Mouse (Mus musculus): Measurements from ENCODE around the gene Mesp1.
"Not testable (repeated sequence)": the region's sequence is repeated elsewhere in the genome, so short reads cannot be mapped to it uniquely, and the experiment has no call there.

The Mesp1 gene

DNA sequence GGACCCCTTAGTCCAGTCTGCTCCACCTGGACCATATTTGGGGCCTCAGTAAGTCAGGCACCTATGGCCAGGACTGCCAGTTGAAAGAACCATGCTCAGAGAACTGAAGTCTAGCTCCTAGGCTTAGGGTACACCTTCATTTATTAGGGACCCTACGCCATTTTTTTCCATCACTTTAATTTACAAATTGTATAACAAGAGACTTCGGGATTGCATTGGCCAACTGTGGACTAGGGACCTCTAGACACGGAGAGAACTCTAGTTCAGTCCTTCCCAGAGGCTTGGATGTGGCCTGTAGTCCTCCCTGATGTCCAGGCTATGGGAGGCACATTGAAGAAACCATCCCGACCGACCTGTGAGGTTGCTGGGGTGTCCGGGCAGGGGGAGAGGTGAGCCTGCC lies at the start of gene Mesp1:
Mesp1 (minus strand) TSS at position 101 of the 400 bp plus-strand sequence.
- no peak for DNase-seq

GRCm38 (mm10) chr7:79842163-79842562 lies 48.6 kb upstream of the Mesp1 start:
- DNase-seq, result no peak

DNA sequence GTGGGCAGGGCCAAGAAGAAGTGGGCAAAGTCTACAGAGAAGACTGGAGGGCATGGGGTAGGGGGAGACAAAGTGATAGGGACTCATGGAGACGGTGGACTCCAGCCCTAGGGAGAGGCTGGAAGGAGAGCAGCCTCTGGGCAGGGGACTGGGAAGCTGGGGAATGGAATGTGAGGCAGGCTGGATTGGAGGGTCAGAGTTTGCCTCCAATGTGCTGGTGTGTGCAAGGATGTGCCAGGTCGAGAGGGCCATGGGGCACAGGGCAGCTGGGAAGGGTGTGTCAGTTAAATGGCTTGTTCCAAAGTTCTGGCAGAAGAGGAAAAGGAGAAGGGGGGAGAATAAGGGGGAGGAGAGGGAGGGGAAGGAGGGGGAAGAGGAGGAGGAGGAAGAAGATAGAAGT lies 43.7 kb upstream of the Mesp1 start:
- DNase-seq, result no peak

DNA sequence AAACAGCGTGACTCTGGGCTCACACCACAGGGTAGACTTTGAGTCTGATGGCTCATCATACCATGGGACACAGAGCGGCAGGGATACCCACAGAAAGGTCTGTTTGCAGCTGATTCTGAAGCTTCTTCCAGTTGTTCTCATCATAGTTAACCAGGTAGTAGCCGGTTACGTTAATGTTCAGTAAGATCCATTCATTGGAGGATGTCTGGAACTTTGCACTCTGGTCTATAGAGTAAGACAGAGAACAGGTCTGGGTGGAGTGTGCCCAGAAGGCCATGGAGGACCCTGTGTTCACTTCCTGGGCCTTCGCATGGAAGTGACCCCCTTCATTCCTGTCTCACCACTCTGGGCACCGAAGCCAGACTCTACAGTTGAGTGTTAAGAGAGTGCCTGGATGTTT lies 41.6 kb upstream of the Mesp1 start:
- DNase-seq, result no peak

DNA sequence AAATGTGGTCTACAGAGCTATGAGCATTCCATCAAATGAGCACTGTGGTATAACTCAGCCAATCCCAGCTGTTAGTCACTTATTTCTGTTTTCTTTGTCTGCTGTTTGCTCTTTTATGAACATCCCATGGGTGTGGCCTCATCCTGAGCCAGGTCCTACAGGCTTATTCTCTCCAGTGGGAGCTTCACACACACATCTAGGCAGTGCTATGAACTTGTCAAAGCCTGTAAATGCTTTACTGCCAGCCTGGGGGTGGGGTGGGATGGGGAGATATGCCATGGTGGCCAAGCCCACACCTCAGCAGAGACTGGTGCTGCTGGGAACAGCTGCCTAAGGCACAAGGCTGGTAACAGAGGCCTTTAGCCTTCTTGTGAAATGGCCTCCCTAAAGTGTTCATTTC lies 39.4 kb upstream of the Mesp1 start:
- DNase-seq, result no peak

DNA sequence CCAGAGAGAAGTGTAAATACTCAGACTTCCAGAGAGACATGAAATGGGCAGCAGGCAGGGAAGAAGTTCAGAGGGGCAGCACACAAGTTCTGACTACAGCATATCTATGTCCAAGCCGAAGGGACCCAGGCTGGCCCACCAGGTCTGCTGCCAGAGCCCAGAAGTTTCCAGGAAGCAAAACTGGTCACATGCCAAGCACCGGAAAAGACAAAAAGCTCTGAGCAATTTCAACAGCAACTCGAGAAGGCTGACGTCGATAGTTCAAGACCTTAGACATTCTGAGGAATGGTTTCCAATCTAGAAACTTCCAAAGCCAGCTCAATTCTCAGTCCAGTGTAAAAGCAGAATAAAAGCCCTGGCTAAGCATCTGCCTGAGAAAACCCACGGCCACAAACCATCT lies 38.0 kb upstream of the Mesp1 start:
- no peak for DNase-seq

- DNase-seq, result no peak
Observed at GRCm38 (mm10) chr7:79831145-79831544, 37.6 kb upstream of the Mesp1 start.

DNA sequence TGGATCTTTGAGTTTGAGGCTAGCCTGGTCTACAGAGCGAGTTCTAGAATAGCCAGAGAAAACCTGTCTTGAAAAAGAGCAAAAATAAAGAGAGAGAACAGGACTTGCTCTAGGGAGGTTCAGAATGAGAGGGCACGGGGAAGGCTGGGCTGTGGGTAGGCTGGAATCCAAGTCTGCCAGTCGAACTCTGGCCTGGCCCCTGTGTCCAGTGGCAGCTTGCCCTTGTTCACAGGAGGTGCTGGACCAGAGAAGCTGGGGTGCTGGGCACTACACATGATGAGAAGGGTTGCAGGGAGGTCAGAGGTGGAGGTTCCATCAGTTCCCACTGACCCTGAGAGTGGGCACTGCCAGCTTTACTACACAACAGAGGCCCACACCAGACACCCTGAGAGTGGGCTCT lies 34.8 kb upstream of the Mesp1 start:
- no peak for DNase-seq

GRCm38 (mm10) chr7:79822092-79822695 lies 28.6 kb upstream of the Mesp1 start:
- DNase-seq, result no peak

- no peak for DNase-seq
Observed at GRCm38 (mm10) chr7:79819996-79820395, 26.4 kb upstream of the Mesp1 start.

DNA sequence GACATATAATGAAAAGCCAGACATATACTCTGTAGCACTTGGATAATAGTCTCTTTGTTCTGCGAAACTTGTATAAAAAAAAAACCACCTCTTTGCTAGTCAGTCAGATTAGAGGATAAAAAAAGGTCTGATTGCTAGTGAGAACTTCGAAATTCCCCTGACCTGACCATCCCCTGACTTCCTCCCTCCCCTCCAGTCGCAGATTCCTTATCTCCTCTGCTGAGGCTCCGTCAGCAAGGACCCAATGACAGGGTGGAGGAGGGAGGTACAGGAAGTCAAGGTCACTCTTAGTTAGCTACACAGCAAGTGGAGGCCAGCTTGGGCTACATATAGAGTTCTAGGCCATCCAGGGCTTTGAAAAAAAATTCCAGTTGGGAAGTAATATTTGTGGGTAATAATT lies 25.9 kb upstream of the Mesp1 start:
- DNase-seq, result no peak

DNA sequence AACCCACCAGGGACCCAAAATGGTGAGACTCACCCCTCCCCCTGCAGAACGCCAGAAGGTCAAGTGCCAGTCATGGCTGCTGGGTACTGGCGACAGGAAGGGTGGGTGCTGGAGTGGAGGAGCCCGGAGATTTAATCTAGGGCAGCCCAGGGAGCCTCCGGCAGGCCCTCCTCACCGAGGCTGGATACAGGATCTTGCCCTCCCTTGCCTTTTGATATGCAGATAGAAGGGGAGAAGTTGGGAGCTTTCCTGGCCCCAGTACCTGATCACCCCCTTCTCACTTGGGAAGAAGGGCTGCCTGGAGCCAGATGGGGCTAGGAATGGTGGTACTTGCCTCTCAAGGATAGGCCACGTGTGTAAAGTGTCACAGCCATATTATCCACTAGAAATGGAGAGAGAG lies 24.7 kb upstream of the Mesp1 start:
- DNase-seq, result no peak

GRCm38 (mm10) chr7:79813409-79813808 lies 19.8 kb upstream of the Mesp1 start:
- DNase-seq, result no peak

DNA sequence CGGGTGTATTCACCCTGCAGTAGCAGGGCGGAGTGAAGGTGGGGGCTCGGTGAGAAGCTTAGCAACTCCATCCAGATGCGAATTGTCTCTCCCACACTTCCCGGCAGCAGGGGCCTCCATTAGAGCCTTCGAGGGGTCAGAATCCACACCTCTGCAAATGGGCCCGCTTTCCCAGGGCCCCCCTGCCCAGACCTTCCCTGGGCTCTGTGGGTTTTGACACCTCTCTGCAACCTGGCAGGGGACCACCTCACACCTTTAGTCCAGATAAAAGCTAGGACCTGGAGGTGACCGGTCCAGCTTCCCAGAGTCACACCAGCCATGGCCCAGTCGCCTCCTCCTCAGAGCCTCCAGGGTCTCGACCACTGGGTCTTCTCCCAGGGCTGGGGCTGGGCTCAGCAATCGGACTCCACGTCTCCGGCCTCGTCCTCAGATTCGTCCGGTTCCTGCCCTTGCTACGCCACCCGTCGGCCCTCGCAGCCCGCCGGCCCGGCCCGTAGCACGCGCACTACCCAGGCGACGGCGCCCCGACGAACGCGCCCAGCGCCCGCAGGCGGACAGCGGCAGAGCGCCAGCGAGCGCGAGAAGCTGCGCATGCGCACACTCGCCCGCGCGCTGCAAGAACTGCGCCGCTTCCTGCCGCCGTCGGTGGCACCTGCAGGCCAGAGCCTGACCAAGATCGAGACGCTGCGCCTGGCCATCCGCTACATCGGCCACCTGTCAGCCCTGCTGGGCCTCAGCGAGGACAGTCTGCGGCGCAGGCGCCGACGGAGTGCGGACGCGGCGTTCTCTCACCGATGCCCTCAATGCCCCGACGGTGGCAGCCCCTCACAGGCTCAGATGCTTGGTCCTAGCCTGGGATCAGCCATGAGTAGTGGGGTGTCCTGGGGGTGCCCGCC lies 17.3 kb upstream of the Mesp1 start, which contains the start of gene Mesp2:
Mesp2 (plus strand) TSS at position 117 of the 896 bp plus-strand sequence.
- DNase-seq, result peak; percentile 79

- DNase-seq, result no peak
Observed at GRCm38 (mm10) chr7:79808561-79808960, 15.0 kb upstream of the Mesp1 start.

GRCm38 (mm10) chr7:79803887-79804286 lies 10.3 kb upstream of the Mesp1 start:
- no peak for DNase-seq

DNA sequence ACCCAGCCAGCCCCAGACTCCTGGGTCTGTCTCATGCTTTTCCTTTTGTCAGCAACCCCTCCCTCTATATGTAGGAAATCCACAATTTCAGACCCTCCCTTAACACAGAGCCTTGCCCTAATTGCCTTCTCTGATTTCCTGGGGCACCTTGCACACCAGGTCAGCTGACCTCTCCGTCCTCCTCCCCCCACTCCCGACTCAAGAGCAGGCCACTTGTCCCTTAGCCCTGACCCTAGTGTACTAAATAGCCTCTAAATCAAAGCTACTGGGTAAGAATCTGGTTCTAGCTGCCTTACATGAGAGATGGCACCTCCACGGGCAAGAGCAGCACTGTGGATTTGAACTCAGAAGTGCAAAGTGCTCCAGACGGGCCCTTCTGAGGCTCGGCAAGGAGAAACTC lies 8.4 kb upstream of the Mesp1 start:
- no peak for DNase-seq

- DNase-seq, result no peak
Observed at GRCm38 (mm10) chr7:79801391-79801790, 7.8 kb upstream of the Mesp1 start.

GRCm38 (mm10) chr7:79800336-79800735 lies 6.7 kb upstream of the Mesp1 start:
- no peak for DNase-seq

DNA sequence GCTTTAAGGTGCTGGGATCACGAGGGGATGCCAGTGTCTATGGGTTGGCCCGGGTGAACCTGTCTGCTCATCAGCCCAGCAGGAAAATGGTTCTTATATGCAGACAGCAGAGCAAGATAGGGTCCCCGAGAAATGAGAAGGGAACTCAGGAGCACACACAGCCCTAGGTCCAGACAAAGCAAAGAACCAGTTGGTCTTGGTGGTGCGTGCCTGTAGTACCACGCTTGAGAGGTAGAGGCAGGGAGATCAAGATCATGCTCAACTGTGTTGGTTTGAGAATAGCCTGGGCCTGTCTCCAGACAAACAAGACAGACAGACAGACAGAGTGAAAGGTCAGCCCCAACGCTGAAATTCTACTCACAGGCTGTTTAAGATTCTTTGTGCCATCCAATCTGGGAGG lies 5.9 kb upstream of the Mesp1 start:
- DNase-seq, result no peak

- DNase-seq, result peak; percentile 66
Observed at GRCm38 (mm10) chr7:79799048-79799447, 5.5 kb upstream of the Mesp1 start.

DNA sequence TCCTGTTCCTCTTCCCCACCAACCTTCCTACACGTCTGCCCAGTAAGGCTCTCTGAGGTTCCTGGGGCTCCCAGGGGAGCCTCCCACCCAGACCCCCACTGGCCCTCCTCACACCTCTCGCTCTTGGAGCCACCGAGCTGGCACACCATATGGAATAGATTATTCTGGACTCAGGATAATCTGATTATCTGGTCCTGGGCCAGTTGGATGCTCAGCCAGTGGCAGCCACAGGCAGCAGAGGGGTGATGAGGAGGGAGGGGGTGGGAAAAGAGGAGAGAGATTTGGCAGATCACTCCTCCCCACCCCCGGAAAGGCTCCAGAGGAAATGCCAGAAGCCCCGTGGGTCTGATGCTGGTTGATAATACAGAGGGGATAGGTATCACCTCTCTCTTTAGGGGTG lies 5.0 kb upstream of the Mesp1 start:
- DNase-seq, result no peak

- DNase-seq, result peak; percentile 19
Observed at GRCm38 (mm10) chr7:79792635-79793421, 760 bp downstream of the Mesp1 start.

DNA sequence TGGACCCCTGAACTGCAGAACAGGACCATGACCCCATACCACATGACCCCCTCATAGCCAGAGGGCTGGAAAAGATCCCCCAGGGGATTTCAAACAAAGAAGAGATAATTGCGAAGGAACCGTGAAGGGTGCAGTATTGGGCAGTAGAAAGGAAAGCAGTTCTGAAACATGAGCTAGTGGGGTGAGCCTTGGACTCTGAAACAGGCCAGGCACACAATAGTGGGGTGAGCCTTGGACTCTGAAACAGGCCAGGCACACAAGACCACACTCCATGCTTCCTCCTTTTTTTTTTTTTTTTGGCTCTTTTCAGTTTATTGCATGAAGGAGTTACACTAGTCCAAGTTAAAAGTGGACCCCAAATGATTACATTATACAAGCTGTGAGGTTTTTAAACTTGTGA lies 3.8 kb downstream of the Mesp1 start:
- DNase-seq, result not testable (repeated sequence)
